Mouse (Mus musculus): ENCODE measurements at regions not wholly inside any gene's neighbourhood (a gene's known extent, or its start where the extent isn't known, plus 50 kb on each side); places are given as distances from the start of the nearest gene placed in this dataset.

GRCm38 (mm10) chr5:95880914-95881313 is 75.8 kb upstream of the Cxcl13 start:
- H3K4me3 ChIP-seq (ENCODE audit: insufficient read depth, low read depth, low read length): no peak overlapping the region
- no peak overlapping the region for H3K9ac ChIP-seq (ENCODE audit: low read depth, low read length)
- TF ChIP-seq CTCF (IDR thresholded peaks at IDR 0.05; ENCODE audit: low read depth, low read length) (peak; percentile 67; the same call in 1 of the 2 replicates), POLR2A (IDR thresholded peaks at IDR 0.05; ENCODE audit: extremely low read depth, insufficient read depth, low read length) (no peak)
- H3K27ac ChIP-seq (replicated peaks; ENCODE audit: insufficient read depth, low read depth, low read length): no peak overlapping the region
- H3K27me3 ChIP-seq (ENCODE audit: control insufficient read depth, insufficient read depth, low read length): no peaks in the 10 kb centered on the region
- DNase-seq (ENCODE audit: extremely low read depth, low read depth, low spot score): peak; percentile 33
- no peaks in the 10 kb centered on the region for H3K4me1 ChIP-seq (ENCODE audit: control insufficient read depth, insufficient read depth, low read length)
- no peaks in the 10 kb centered on the region for H3K36me3 ChIP-seq (ENCODE audit: control insufficient read depth, insufficient read depth, low read length)
- H3K79me2 ChIP-seq (ENCODE audit: control insufficient read depth, insufficient read depth, low read length): no peaks in the 10 kb centered on the region

All from liver, adult 2 months (tissue).